Mouse (Mus musculus) hindbrain, postnatal 0 days (tissue): ENCODE measurements at regions not wholly inside any gene's neighbourhood (a gene's known extent, or its start where the extent isn't known, plus 50 kb on each side); places are given as distances from the start of the nearest gene placed in this dataset.

ENCODE experiments used
- ATAC-seq: fragments of 200-750 bp; cut with Nextera tagmentation; 2 replicates; pipeline ENCODE4 v1.8.0; 2017; ENCODE audit warnings: mild to moderate bottlenecking, moderate TSS enrichment, moderate library complexity
- DNase-seq: peaks from one replicate; pipeline ENCODE4 v3.0.0-alpha.2; 2015; ENCODE audit warnings: low spot score
- H3K27ac ChIP-seq: fragments of 300-500 bp; sonication (generic); 2 replicates; pipeline ENCODE4 v1.5.1; 2014; ENCODE audit warnings: mild to moderate bottlenecking
- H3K27me3 ChIP-seq: fragments of 300-500 bp; sonication (generic); 2 replicates; pipeline ENCODE4 v1.6.1; 2014; ENCODE audit warnings: low read length, mixed read lengths; ENCODE audit not compliant: insufficient read depth
- H3K36me3 ChIP-seq: fragments of 300-500 bp; sonication (generic); 2 replicates; pipeline ENCODE4 v1.6.1; 2014; ENCODE audit warnings: low read length, mixed read lengths; ENCODE audit not compliant: insufficient read depth
- H3K4me1 ChIP-seq: fragments of 300-500 bp; sonication (generic); 2 replicates; pipeline ENCODE4 v1.6.1; 2014; ENCODE audit warnings: antibody characterized with exemption, low read length, mixed read lengths; ENCODE audit not compliant: insufficient read depth
- H3K4me2 ChIP-seq: fragments of 300-500 bp; sonication (generic); 2 replicates; pipeline ENCODE4 v1.6.1; 2014; ENCODE audit warnings: low read depth, mild to moderate bottlenecking, low read length, moderate library complexity, mixed read lengths
- H3K4me3 ChIP-seq: fragments of 300-500 bp; sonication (generic); 2 replicates; pipeline ENCODE4 v1.5.1; 2014; ENCODE audit warnings: low read length
- H3K9ac ChIP-seq: fragments of 300-500 bp; sonication (generic); replicated peaks from 2 replicates; pipeline ENCODE4 v1.6.1; 2014; ENCODE audit warnings: mild to moderate bottlenecking, low read length, moderate library complexity, mixed read lengths
- H3K9me3 ChIP-seq: fragments of 300-500 bp; sonication (generic); 2 replicates; pipeline ENCODE4 v1.6.1; 2016; ENCODE audit warnings: low read length, mixed read lengths
- CTCF ChIP-seq: IDR thresholded peaks from 2 replicates; pipeline ENCODE4 v1.5.1; 2016; ENCODE audit warnings: antibody characterized with exemption, control low read depth, low read depth
- WGBS: fragments of 180-500 bp; shearing (Covaris S2); extraction: QIAGEN DNeasy Blood & Tissue Kit; methylation state at CpG from one replicate; pipeline ENCODE4 v1.1.7; 2014; 5-methylcytosine and 5-hydroxymethylcytosine counted together

DNA sequence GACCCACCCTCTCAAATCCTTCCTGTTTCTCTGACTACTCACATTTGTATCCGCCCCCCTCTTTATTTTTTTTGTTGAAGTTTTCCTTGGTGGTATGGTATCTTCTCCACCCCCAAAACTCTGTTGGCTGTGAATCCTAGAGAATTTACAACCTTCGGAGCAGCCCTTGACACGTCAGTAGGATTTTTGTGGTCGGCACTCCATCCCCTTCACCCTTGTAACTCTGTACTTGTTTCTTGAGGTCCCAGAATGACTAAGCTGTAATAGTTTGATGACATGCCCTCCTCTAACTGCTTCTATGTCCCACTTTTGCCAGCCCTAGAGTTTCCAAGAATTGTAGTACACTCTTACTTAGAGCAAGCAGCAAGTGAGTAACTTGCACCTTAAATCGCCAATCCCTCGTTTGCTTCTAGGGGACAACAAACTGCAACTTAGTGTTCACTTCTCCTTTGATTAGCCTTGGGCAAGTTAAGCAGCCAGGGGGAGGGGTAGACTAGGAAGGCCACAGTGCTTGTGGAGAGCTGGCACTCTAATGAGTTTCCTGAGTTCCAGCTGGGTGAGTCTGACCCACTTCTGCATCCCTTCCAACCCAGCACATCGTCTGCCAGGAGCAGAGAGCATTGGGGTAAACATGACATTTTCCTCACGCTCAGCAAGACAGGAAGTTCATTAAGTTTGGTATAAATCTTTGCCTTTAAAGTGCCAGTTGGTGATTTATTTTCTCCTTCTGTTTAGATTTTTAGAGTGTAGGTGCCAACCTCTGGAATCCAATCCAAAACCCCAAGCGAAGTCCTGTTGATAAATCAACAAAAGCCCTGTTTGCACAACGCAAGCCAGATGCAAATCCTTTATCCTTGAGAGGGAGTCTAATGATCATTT lies 118.7 kb downstream of the Foxa2 start:
- ATAC-seq: peak; percentile 88
- no peak for TF ChIP-seq CTCF
- Histone ChIP-seq H3K9me3 (no peaks in the 10 kb centered on the region), H3K27me3 (no peaks in the 10 kb centered on the region), H3K4me1 (peaks cover 6% of the 10 kb centered on the region; the same call in 1 of the 2 replicates), H3K36me3 (no peaks in the 10 kb centered on the region), H3K4me2 (no peak overlapping the region), H3K27ac (no peak overlapping the region; the same call in 1 of the 2 replicates), H3K9ac (no peak overlapping the region), H3K4me3 (no peak overlapping the region)
- WGBS: 52% methylated on average over 10 of the region's 10 CpGs
- peak; percentile 71 for DNase-seq

DNA sequence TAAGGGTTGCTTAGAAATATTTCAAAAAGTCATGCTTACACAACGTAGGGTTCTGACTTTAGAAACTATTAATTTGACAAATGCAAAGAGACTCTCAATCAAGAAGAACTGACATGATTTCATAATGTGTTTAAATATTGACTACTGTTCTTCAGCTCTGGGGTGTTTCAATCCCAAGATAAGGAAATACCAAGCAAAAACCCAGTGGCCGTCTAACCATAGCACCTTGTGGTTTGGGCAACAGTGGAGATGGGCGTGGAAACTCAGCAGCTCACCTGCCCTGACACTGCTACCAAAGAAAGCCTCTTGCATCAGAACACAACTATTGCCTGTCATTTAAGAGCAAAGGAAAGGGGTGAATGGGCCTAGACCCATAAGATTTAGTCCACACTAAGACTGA lies 119.9 kb downstream of the Foxa2 start:
- no peaks in the 10 kb centered on the region for H3K36me3 ChIP-seq
- 89% methylated on average over 3 of the region's 3 CpGs for WGBS
- TF ChIP-seq CTCF: no peak
- H3K4me3 ChIP-seq: no peak overlapping the region
- DNase-seq: no peak
- peaks cover 6% of the 10 kb centered on the region; the same call in 1 of the 2 replicates for H3K4me1 ChIP-seq
- no peaks in the 10 kb centered on the region for H3K27me3 ChIP-seq
- no peak overlapping the region for H3K27ac ChIP-seq
- H3K9me3 ChIP-seq: no peaks in the 10 kb centered on the region
- no peak overlapping the region for H3K4me2 ChIP-seq
- no peak overlapping the region for H3K9ac ChIP-seq
- ATAC-seq: no peak

DNA sequence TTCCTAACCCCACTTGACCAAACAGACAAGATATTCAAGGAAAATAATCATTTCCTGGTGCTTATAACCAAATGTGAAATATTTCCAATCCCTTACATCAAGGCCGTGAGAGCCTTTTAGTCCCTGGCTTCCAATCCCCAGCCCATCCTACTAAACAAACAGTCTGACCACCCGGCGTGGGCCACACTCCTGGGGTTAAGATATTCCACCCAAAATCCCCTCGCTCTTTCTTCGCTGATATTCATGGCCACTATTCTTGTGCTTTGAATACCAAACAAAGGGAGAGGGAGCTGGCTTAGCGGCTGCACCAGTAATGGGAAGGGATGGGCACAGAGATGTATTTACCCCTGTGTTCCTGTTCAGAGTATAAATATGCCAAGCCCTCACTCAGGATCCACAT lies 139.4 kb downstream of the Foxa2 start:
- WGBS: 33% methylated on average over 6 of the region's 6 CpGs
- Histone ChIP-seq H3K9ac (no peak overlapping the region), H3K4me2 (no peak overlapping the region), H3K4me3 (no peak overlapping the region), H3K27me3 (peaks cover 4% of the 10 kb centered on the region; the same call in 1 of the 2 replicates), H3K27ac (no peak overlapping the region), H3K9me3 (no peaks in the 10 kb centered on the region), H3K4me1 (peaks cover 5% of the 10 kb centered on the region; the same call in 1 of the 2 replicates), H3K36me3 (no peaks in the 10 kb centered on the region)
- ATAC-seq: no peak
- TF ChIP-seq CTCF: no peak
- DNase-seq: no peak

DNA sequence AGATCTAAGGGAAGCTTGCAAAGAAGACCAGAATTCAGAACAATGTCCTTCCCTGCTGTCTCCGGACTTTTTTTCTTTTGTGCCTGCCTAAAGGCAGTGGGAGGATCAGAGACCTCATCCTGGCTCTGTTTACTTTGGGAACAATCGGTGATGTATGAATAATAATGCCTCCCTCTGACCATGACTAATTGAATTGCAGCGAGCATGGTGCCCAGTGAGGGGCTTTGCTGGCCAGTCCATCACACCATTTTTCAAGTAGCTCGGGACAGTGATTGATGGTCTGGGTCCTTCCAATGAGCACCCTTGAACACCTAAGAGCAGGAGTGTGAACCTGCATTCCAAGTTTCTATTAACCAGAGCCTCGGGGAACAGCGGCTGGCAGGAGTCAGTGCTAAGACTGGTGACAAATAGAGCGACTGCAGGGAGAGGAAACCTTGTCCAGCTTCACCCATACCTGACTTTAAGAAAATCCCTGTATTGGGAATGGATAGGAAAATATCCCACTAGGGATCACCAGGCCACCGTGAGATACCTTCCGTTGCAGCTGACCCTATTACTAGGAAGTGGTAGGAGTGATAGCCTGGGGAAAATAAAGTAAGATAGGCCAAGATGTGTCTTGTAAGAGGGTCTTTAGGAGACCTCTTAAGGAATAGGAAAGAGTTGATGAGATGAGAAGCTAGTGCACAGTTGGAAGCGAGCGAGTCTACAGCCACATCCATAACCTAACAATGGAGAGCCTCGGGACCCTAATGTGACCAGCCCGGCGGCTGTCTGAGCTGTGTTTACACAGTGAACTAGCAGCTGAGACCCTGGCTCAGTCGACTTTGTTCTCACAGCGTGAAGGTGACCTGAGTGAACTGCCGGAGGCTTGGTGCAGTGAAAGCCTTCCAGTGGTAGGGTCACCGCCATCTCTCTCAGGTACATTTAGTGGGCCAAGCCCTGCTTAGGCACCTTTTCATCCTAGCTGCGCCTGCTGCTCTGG lies 140.7 kb downstream of the Foxa2 start:
- Histone ChIP-seq H3K36me3 (no peaks in the 10 kb centered on the region), H3K9ac (no peak overlapping the region), H3K4me1 (peaks cover 5% of the 10 kb centered on the region; the same call in 1 of the 2 replicates), H3K27ac (no peak overlapping the region), H3K9me3 (no peaks in the 10 kb centered on the region), H3K4me3 (no peak overlapping the region), H3K4me2 (no peak overlapping the region), H3K27me3 (peaks cover 4% of the 10 kb centered on the region; the same call in 1 of the 2 replicates)
- 13% methylated on average over 19 of the region's 19 CpGs for WGBS
- ATAC-seq (0 out of 2 replicates have a peak, but pooled peaks have one; percentile 29), DNase-seq (peak; percentile 13)
- no peak for TF ChIP-seq CTCF

DNA sequence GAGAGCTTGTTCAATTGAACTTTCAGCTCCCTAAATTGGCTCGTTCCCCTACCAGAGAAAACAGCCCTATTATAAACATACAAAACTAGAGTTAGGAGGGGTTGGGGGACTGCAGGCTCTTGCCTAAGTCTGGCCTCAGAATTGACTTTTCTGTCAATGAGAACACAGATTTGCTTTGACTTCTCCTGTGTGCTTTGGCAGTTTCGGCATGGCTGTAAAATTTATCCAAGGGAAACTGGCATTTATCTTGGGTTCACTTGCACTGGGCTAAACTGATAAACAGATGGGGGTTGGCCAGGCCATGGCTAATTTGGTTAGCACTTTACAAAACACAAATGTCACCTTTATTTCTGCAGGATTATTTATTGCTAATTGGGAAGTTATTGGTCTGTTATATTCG lies 141.7 kb downstream of the Foxa2 start:
- ATAC-seq: no peak
- 19% methylated on average over 3 of the region's 3 CpGs for WGBS
- TF ChIP-seq CTCF: no peak
- no peak overlapping the region for H3K4me3 ChIP-seq
- H3K27me3 ChIP-seq: peaks cover 1% of the 10 kb centered on the region; the same call in 1 of the 2 replicates
- H3K27ac ChIP-seq: no peak overlapping the region
- no peaks in the 10 kb centered on the region for H3K9me3 ChIP-seq
- no peaks in the 10 kb centered on the region for H3K36me3 ChIP-seq
- peaks cover 5% of the 10 kb centered on the region; the same call in 1 of the 2 replicates for H3K4me1 ChIP-seq
- H3K4me2 ChIP-seq: no peak overlapping the region
- DNase-seq: no peak
- H3K9ac ChIP-seq: no peak overlapping the region

DNA sequence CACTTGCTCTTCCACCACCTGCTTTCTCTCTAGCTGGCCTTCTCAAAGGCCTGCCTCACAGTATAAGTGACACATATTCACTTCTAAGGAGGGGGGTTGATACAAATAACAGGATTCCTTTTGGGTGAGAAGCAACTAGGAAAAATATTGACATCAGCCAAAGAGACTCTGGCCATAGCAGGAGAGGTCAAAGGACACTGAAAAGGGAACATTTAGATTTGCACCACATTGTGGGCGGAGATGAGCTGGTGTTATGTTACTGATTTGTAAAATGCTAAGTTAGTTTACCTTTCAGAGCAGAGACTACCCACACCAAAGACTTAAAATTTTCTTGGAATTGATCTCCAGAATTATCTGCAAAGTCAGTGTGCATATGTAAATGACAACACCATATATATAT lies 147.5 kb downstream of the Foxa2 start:
- DNase-seq (no peak), ATAC-seq (no peak)
- WGBS: 97% methylated on average over 1 of the region's 1 CpGs
- Histone ChIP-seq H3K27ac (no peak overlapping the region), H3K27me3 (no peaks in the 10 kb centered on the region), H3K4me3 (no peak overlapping the region), H3K9me3 (no peaks in the 10 kb centered on the region), H3K4me2 (no peak overlapping the region), H3K9ac (no peak overlapping the region), H3K36me3 (no peaks in the 10 kb centered on the region), H3K4me1 (no peaks in the 10 kb centered on the region)
- no peak for TF ChIP-seq CTCF
